Mouse (Mus musculus) liver, embryonic 14.5 days (tissue): ENCODE results near the gene Smyd3.

Experiments
- CTCF ChIP-seq: IDR thresholded peaks from 2 replicates; pipeline ENCODE4 v1.5.1; 2016; ENCODE audit warnings: antibody characterized with exemption, low read depth, control low read depth
- EP300 ChIP-seq: IDR thresholded peaks from 2 replicates; pipeline ENCODE4 v1.6.1; 2016; ENCODE audit warnings: antibody characterized with exemption, low read depth

- no peak for TF ChIP-seq CTCF
- TF ChIP-seq EP300: no peak
Measured at GRCm38 (mm10) chr1:179341589-179341988, 176.3 kb downstream of the Smyd3 start.
